Mouse (Mus musculus) cortical plate, adult 2 months (tissue): ENCODE measurements around the gene Matn3.

Source experiments
- CTCF ChIP-seq: fragments of 200-500 bp; IDR thresholded peaks from 2 replicates; pipeline ENCODE4 v1.5.1; 2011; ENCODE audit warnings: mild to moderate bottlenecking, control low read depth, low read length; ENCODE audit not compliant: insufficient read depth; ENCODE audit errors: extremely low read depth
- POLR2A ChIP-seq: fragments of 200-500 bp; IDR thresholded peaks from 2 replicates; pipeline ENCODE4 v1.6.1; 2011; ENCODE audit warnings: mild to moderate bottlenecking, low read length, control low read depth; ENCODE audit not compliant: insufficient read depth; ENCODE audit errors: extremely low read depth

DNA sequence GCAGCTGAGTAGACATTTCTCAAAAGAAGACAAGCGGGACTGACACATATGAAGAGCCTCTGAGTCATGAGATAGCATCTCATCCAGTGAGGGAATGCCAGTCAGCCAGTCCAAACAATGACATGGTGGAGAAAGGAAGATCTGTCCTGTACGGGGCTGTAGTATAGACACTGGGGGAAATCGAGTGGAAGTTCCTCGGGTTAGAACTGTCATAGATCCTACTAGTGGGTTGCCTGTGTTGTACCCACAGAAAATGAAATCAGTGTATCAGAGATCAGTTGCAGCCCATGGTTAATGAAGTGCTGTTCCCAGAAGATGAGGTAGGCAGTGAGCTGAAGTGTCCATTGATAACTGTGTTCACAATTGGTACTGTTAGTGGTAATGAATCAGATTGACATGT lies 19.0 kb upstream of the Matn3 start:
- TF ChIP-seq CTCF (no peak), POLR2A (no peak)
